Mouse (Mus musculus) heart, adult 2 months (tissue): ENCODE data around the gene Dnajc3. TPM values are rescaled to one million over a fixed set of nuclear protein-coding genes. Genes with fewer than 3 reads are reported as not detected.

ENCODE experiments used
- DNase-seq, 2 experiments: peaks; one replicate each; pipeline ENCODE4 v3.0.0; 2021
- H3K27ac ChIP-seq: fragments of 200-600 bp; 2 replicates; pipeline ENCODE4 v1.8.1; 2022
- H3K27me3 ChIP-seq: fragments of 200-500 bp; 2 replicates; pipeline ENCODE4 v1.6.1; 2012; ENCODE audit warnings: mild to moderate bottlenecking, low read length, inconsistent platforms, mixed read lengths; ENCODE audit not compliant: control insufficient read depth, insufficient read depth
- H3K36me3 ChIP-seq: fragments of 200-500 bp; 2 replicates; pipeline ENCODE4 v1.6.1; 2012; ENCODE audit warnings: low read length, inconsistent platforms; ENCODE audit not compliant: control insufficient read depth, insufficient read depth
- H3K4me1 ChIP-seq: fragments of 200-500 bp; 2 replicates; pipeline ENCODE4 v1.6.1; 2011; ENCODE audit warnings: low read length; ENCODE audit not compliant: control insufficient read depth, insufficient read depth
- H3K4me3 ChIP-seq: fragments of 200-600 bp; 2 replicates; pipeline ENCODE4 v1.8.1; 2022
- H3K79me2 ChIP-seq: fragments of 200-500 bp; replicated peaks from 2 replicates; pipeline ENCODE4 v1.6.1; 2012; ENCODE audit warnings: mild to moderate bottlenecking, inconsistent platforms, low read length, moderate library complexity, mixed read lengths; ENCODE audit not compliant: control insufficient read depth, insufficient read depth
- H3K9ac ChIP-seq: fragments of 200-500 bp; 2 replicates; pipeline ENCODE4 v1.6.1; 2012; ENCODE audit warnings: low read depth, mild to moderate bottlenecking, control low read depth, inconsistent platforms, low read length, mixed read lengths
- CTCF ChIP-seq: fragments of 200-600 bp; IDR thresholded peaks from 2 replicates; pipeline ENCODE4 v1.8.1; 2022; ENCODE audit warnings: antibody characterized with exemption, mild to moderate bottlenecking, moderate library complexity
- EP300 ChIP-seq: fragments of 200-500 bp; IDR thresholded peaks from 2 replicates; pipeline ENCODE4 v1.6.1; 2011; ENCODE audit warnings: low read depth, low read length, control low read depth; ENCODE audit not compliant: insufficient read depth
- POLR2A ChIP-seq: fragments of 200-500 bp; IDR thresholded peaks from 2 replicates; pipeline ENCODE4 v1.6.1; 2011; ENCODE audit warnings: mild to moderate bottlenecking, low read depth, low read length, control low read depth; ENCODE audit not compliant: insufficient read depth
- WGBS: fragments of 180-500 bp; shearing (Covaris S2); methylation state at CpG from one replicate; pipeline ENCODE4 v1.1.7; 2018; 5-methylcytosine and 5-hydroxymethylcytosine counted together
- intact Hi-C: fragments of 180-260 bp; cut with DNase I; formaldehyde crosslinking; loops from one replicate; pipeline ENCODE4 v1.15.1; 2025
- polyA plus RNA-seq: library from polyadenylated mRNA; depleted of rRNA; stranded (reverse); fragments of >200 nt; gene quantifications from 2 replicates; pipeline ENCODE4 v1.2.3, GENCODE M21; 2012
- total RNA-seq, 2 experiments: library from RNA; stranded (reverse); gene quantifications; 2 replicates each; pipeline ENCODE4 v1.2.3; 2021

Dnajc3 gene
- total and polyA plus RNA-seq, 3 experiments = 8.5 to 33.4 (median 32.5) TPM

GRCm38 (mm10) chr14:118924673-118925615, 12.8 kb upstream of the Dnajc3 start, which contains the start of gene Dzip1:
Gene Dzip1 (minus strand): TSS chr14:118925460.
- peak within 1 kb of the TSS; percentile 40 for H3K27ac ChIP-seq
- 5% methylated on average over 55 of the region's 55 CpGs for WGBS
- peaks cover 3% of the 10 kb centered on the region; the same call in 1 of the 2 replicates for H3K27me3 ChIP-seq
- no peaks in the 10 kb centered on the region for H3K79me2 ChIP-seq
- no peak for TF ChIP-seq EP300
- no peak for TF ChIP-seq POLR2A
- TF ChIP-seq CTCF = no peak
- H3K36me3 ChIP-seq = no peaks in the 10 kb centered on the region
- H3K4me3 ChIP-seq = peak within 1 kb of the TSS; percentile 57
- H3K9ac ChIP-seq = peak within 1 kb of the TSS; percentile 67
- intact Hi-C loops = no loop called here
- DNase-seq = peak; percentile 67 to 77
- no peaks in the 10 kb centered on the region; the same call in 1 of the 2 replicates for H3K4me1 ChIP-seq

- H3K36me3 ChIP-seq = no peaks in the 10 kb centered on the region
- 72% methylated on average over 3 of the region's 3 CpGs for WGBS
- no peaks in the 10 kb centered on the region for H3K79me2 ChIP-seq
- intact Hi-C loops = no loop called here
- no peak overlapping the region for H3K27ac ChIP-seq
- H3K4me3 ChIP-seq = no peak overlapping the region
- DNase-seq = no peak
- TF ChIP-seq EP300 = no peak
- no peak overlapping the region for H3K9ac ChIP-seq
- no peaks in the 10 kb centered on the region; the same call in 1 of the 2 replicates for H3K4me1 ChIP-seq
- H3K27me3 ChIP-seq = no peaks in the 10 kb centered on the region; the same call in 1 of the 2 replicates
Observed at GRCm38 (mm10) chr14:118928565-118928964, 9.2 kb upstream of the Dnajc3 start.

GRCm38 (mm10) chr14:118929779-118930178, 8.0 kb upstream of the Dnajc3 start:
- no peak for DNase-seq
- H3K79me2 ChIP-seq = no peaks in the 10 kb centered on the region
- intact Hi-C loops = loop anchor here (10.0 kb wide), 1 partner anchor 425 kb away; no protein-coding TSS in a partner anchor

GRCm38 (mm10) chr14:118930777-118931176, 7.0 kb upstream of the Dnajc3 start:
- TF ChIP-seq CTCF (no peak), EP300 (no peak), POLR2A (no peak)
- Histone ChIP-seq H3K36me3 (no peaks in the 10 kb centered on the region), H3K79me2 (no peaks in the 10 kb centered on the region), H3K27ac (no peak overlapping the region), H3K4me3 (no peak overlapping the region), H3K27me3 (no peaks in the 10 kb centered on the region), H3K9ac (no peak overlapping the region), H3K4me1 (no peaks in the 10 kb centered on the region)
- 73% methylated on average over 2 of the region's 2 CpGs for WGBS
- no peak for DNase-seq
- intact Hi-C loops = loop anchor here (10.0 kb wide), 1 partner anchor 426 kb away; no protein-coding TSS in a partner anchor

More at GRCm38 (mm10) chr14:118929779-118930178, 8.0 kb upstream of the Dnajc3 start:
- no peaks in the 10 kb centered on the region; the same call in 1 of the 2 replicates for H3K4me1 ChIP-seq
- WGBS = 82% methylated on average over 2 of the region's 2 CpGs
- TF ChIP-seq POLR2A = no peak
- TF ChIP-seq EP300 = no peak
- no peak for TF ChIP-seq CTCF
- H3K9ac ChIP-seq = no peak overlapping the region
- H3K27me3 ChIP-seq = no peaks in the 10 kb centered on the region; the same call in 1 of the 2 replicates
- no peak overlapping the region for H3K27ac ChIP-seq
- no peak overlapping the region for H3K4me3 ChIP-seq
- H3K36me3 ChIP-seq = no peaks in the 10 kb centered on the region

- 80% methylated on average over 2 of the region's 2 CpGs for WGBS
- Histone ChIP-seq H3K4me3 (no peak overlapping the region), H3K27me3 (no peaks in the 10 kb centered on the region), H3K4me1 (no peaks in the 10 kb centered on the region), H3K9ac (no peak overlapping the region), H3K27ac (no peak overlapping the region), H3K36me3 (no peaks in the 10 kb centered on the region), H3K79me2 (no peaks in the 10 kb centered on the region)
- DNase-seq = no peak
- intact Hi-C loops = loop anchor here (10.0 kb wide), 1 partner anchor 426 kb away; no protein-coding TSS in a partner anchor
- TF ChIP-seq CTCF (no peak), POLR2A (no peak), EP300 (no peak)
Observed at GRCm38 (mm10) chr14:118931181-118931580, 6.6 kb upstream of the Dnajc3 start.

- no peak overlapping the region for H3K9ac ChIP-seq
- DNase-seq = no peak
- no peaks in the 10 kb centered on the region; the same call in 1 of the 2 replicates for H3K4me1 ChIP-seq
- no peaks in the 10 kb centered on the region for H3K27me3 ChIP-seq
- no peaks in the 10 kb centered on the region for H3K79me2 ChIP-seq
- intact Hi-C loops = loop anchor here (10.0 kb wide), 1 partner anchor 428 kb away; no protein-coding TSS in a partner anchor
- no peaks in the 10 kb centered on the region for H3K36me3 ChIP-seq
- H3K4me3 ChIP-seq = no peak overlapping the region
- no peak overlapping the region for H3K27ac ChIP-seq
- WGBS = 52% methylated on average over 8 of the region's 8 CpGs
- no peak for TF ChIP-seq EP300
- TF ChIP-seq POLR2A = no peak
- TF ChIP-seq CTCF = no peak
Observed at GRCm38 (mm10) chr14:118932956-118933355, 4.8 kb upstream of the Dnajc3 start.
